Mouse (Mus musculus): Measurements from ENCODE around the gene Cars2. TPM values are rescaled to one million over a fixed set of nuclear protein-coding genes. Genes with fewer than 3 reads are reported as not detected.
"Not testable (repeated sequence)": the region's sequence is repeated elsewhere in the genome, so short reads cannot be mapped to it uniquely, and the experiment has no call there.

Cars2 gene
- total RNA-seq, 2 experiments from 2014 or later = 45.9 to 46.1 TPM

DNA sequence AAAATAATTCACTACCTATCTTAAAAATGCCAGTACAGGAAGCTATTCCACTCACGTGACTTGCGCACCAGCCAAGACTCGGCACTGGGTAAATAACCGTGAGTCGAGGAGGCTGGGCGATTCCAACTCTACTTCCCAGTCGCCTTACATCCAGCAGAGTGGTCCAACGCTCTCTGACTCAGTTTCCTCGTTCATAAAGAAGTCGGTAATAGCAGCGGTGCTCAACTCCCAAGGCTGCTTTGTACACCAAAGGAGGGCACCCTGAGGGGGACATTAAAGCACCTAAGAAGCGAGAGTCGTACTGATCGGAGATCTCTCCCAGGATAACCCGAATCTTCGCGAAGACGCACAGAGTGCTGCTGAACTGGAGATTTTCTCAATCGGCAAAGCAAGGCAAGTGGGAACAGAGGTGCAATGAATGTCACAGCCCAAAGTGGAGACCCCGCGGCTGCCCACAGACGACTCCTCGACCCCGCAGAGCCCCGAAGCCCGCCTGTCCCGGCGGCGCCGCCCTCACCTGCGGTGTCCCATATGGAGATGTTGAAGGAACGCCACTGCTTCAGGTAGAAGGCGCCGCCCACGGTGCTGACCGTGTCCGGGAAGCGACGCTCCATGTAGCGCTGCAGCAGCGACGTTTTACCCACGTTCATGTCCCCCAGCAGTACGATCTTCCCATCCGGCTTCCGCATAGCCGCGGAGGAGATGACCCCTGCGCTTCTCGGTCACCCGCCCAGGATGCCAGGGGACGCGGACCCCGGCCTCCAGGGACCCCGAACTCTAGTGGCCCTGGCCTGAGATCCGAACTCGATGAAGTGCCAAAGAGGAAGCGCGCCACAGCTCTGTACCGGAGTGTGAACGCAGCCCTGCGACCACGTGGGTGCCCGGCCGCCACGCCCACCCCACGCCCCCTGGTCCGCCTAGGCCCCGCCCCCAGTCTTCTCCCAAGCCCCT lies 72.5 kb downstream of the Cars2 start, which contains the start of gene Rab20:
TSS of gene Rab20 (minus strand) at position 900 of the 951 bp plus-strand sequence.
- peak; percentile 77 to 80 for DNase-seq
- intact Hi-C loops (cut with DNase I) = no loop called here

GRCm38 (mm10) chr8:11477178-11477553 lies 73.4 kb downstream of the Cars2 start:
- intact Hi-C loops (cut with DNase I) = no loop called here
- no peak for DNase-seq

DNA sequence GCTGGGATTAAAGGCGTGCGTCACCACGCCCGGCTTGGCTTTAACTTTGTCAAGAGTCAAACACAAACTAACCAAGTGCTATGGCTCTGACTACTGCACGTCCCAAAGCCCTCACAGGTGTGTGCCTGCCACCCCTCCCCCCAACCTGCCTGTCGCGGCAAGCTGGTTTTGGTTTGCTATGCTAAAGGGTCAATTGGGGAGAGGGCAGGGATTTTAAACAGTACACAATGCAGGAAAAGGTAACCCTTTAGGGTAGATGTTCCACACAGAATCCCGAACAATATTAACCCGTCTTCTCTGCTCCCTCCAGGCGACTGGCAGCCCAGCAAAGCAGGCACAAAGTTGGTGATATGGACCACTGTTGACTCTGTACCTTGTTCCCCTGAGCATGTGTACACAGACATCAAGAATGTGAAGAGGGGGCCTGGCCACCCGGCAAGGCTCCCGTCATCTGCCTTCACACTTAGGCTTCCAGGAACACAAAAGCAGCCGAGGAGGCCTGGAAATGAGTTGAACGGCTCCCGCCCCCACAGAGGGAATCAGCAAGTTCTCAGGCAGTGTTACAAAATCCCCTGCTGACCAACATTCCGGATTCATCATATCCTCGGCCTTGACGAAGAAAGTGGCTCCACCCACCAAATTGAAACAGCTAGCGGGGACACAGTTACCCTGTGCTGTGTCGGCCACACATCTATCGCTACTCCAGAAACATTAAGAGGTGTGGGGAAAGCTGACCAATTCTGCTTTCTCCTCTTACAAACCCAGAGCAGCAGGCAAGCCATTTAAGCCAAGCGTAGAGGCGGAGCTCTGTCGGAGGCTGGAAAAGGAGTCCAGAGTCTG lies 74.0 kb downstream of the Cars2 start:
- DNase-seq = peak; percentile 63 to 64
- intact Hi-C loops (cut with DNase I) = no loop called here

GRCm38 (mm10) chr8:11475876-11476275 lies 74.7 kb downstream of the Cars2 start:
- no peak for DNase-seq
- intact Hi-C loops (cut with DNase I) = no loop called here

GRCm38 (mm10) chr8:11475397-11475796 lies 75.2 kb downstream of the Cars2 start:
- intact Hi-C loops (cut with DNase I) = no loop called here
- DNase-seq = no peak

GRCm38 (mm10) chr8:11473072-11473471 lies 77.5 kb downstream of the Cars2 start:
- intact Hi-C loops (cut with DNase I) = no loop called here
- no peak for DNase-seq

- intact Hi-C loops (cut with DNase I) = no loop called here
- no peak for DNase-seq
Observed at GRCm38 (mm10) chr8:11471309-11471708, 79.3 kb downstream of the Cars2 start.

DNA sequence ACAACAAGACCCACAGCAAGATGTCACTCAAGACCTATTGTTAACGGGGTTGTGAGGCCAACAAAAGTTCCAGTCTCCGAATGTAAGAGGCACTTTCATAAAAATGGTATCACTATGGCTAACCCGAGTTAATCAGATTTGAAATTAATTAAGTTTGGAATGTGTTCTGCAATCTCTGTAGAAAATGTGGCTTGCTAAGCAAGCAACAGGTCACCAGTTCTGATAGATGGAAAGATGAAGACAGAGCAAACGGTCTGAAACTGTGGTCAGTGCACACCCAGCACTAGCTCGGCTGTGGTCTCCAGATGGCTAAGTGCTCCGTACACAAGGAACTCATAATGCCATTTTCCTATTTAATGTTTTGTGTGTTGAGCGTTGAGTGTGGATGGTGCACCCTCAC lies 79.9 kb downstream of the Cars2 start:
- DNase-seq = no peak
- intact Hi-C loops (cut with DNase I) = no loop called here

GRCm38 (mm10) chr8:11469095-11469494 lies 81.5 kb downstream of the Cars2 start:
- DNase-seq = peak in 1 of 2 experiments; percentile 56
- intact Hi-C loops (cut with DNase I) = loop anchor here (1.0 kb wide), 1 partner anchor 17 kb away; no protein-coding TSS in a partner anchor

GRCm38 (mm10) chr8:11466528-11466927 lies 84.1 kb downstream of the Cars2 start:
- DNase-seq; intact Hi-C loops (cut with DNase I): not testable (repeated sequence)

- intact Hi-C loops (cut with DNase I) = no loop called here
Observed at GRCm38 (mm10) chr8:11465619-11466018, 85.0 kb downstream of the Cars2 start.

DNA sequence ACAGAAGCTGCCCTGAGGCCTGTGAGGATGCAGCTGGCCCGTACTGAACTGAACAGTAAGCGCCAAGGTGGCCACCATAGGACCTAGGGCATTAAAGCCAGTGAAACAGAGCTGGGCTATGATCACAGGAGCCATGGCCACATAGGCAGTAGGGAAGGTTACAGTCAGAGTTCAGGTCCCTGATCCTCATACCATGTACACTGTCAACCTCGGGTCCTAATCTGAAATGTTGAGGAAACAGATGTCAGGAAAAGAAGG lies 85.9 kb downstream of the Cars2 start:
- DNase-seq = no peak
- intact Hi-C loops (cut with DNase I) = no loop called here

More at GRCm38 (mm10) chr8:11465619-11466018, 85.0 kb downstream of the Cars2 start:
- DNase-seq = no peak

Other genes starting within 250 kb of the Cars2 start
- gene Col4a2, start 238.0 kb downstream of the Cars2 start, total RNA-seq (2021) = 100 to 1,000 TPM; 228 to 282 TPM
- gene Col4a1, start 238.0 kb downstream of the Cars2 start, total RNA-seq (2021) = 100 to 1,000 TPM; 371 to 526 TPM
- 10 to 100 TPM; 26.9 to 32.1 TPM for gene Rab20, start 72.1 kb downstream of the Cars2 start, total RNA-seq (2021)
- 10 to 100 TPM; 35.6 to 39.7 TPM for gene Naxd, start 53.3 kb downstream of the Cars2 start, total RNA-seq (2021)
- 10 to 100 TPM; 24.1 to 25.8 TPM for gene Ing1, start 4.8 kb upstream of the Cars2 start, total RNA-seq (2021)
- gene Ankrd10, start 85.0 kb upstream of the Cars2 start, total RNA-seq (2021) = 10 to 100 TPM; 22.1 to 26.0 TPM
- gene 1700016D06Rik, start 150.3 kb upstream of the Cars2 start, total RNA-seq (2021) = not detected
- 100 to 1,000 TPM; 125 to 130 TPM for gene Arhgef7, start 176.9 kb upstream of the Cars2 start, total RNA-seq (2021)